Mouse (Mus musculus): Measurements from ENCODE around the gene Ghrl. TPM values are rescaled to one million over a fixed set of nuclear protein-coding genes. Genes with fewer than 3 reads are reported as not detected.

The Ghrl gene
- polyA plus RNA-seq (2012; rRNA removed) (0.11 and 0.18 TPM in 2 replicates), polyA plus RNA-seq (2014; fragmentation: Nextera tagmentation; extraction: Ambion mirVana) (0.29 TPM in 1 of 2 replicates, not detected in the other)

- Histone ChIP-seq H3K9me3 (ENCODE audit: control insufficient read depth, low read length) (no peaks in the 10 kb centered on the region), H3K36me3 (replicated peaks; ENCODE audit: control insufficient read depth, insufficient read depth, low read depth) (peaks cover 22% of the 10 kb centered on the region), H3K27ac (no peak within 1 kb of the TSS), H3K4me3 (ENCODE audit: insufficient read depth in 1 of 2, low read depth in 2 of 2, low read length in 2 of 2) (no peak within 1 kb of the TSS), H3K9ac (replicated peaks) (no peak within 1 kb of the TSS), H3K4me2 (ENCODE audit: low read depth) (no peak within 1 kb of the TSS), H3K27me3 (ENCODE audit: control insufficient read depth, insufficient read depth, low read length) (no peaks in the 10 kb centered on the region), H3K4me1 (replicated peaks; ENCODE audit: control insufficient read depth in 2 of 2, insufficient read depth in 2 of 2, low read length in 1 of 2) (peaks cover 0 to 3% of the 10 kb centered on the region in 2 experiments; a peak in 2 of 4 replicates)
- WGBS (ENCODE audit: insufficient replicate concordance): 75% methylated on average over 3 of the region's 3 CpGs
- no peak for TF ChIP-seq EP300 (IDR thresholded peaks at IDR 0.05; ENCODE audit: low read depth)
- ATAC-seq (ENCODE audit: insufficient read depth): no peak
- no peak for DNase-seq (ENCODE audit: low read depth in 3 of 3, low spot score in 3 of 3)
These were observed at the start of gene Ghrl for GRCm38 (mm10) chr6:113719878-113720277. Gene Ghrl, minus strand, starts transcription at chr6:113719880.

GRCm38 (mm10) chr6:113768804-113769203, 49.1 kb upstream of the Ghrl start:
- Histone ChIP-seq H3K9me3 (ENCODE audit: control insufficient read depth, low read length) (no peaks in the 10 kb centered on the region), H3K4me1 (replicated peaks; ENCODE audit: control insufficient read depth in 2 of 2, insufficient read depth in 2 of 2, low read length in 1 of 2) (no peaks in the 10 kb centered on the region), H3K27me3 (ENCODE audit: control insufficient read depth, insufficient read depth, low read length) (no peaks in the 10 kb centered on the region), H3K27ac (no peak overlapping the region), H3K9ac (replicated peaks) (no peak overlapping the region), H3K36me3 (replicated peaks; ENCODE audit: control insufficient read depth, insufficient read depth, low read depth) (no peaks in the 10 kb centered on the region), H3K4me3 (ENCODE audit: insufficient read depth in 1 of 2, low read depth in 2 of 2, low read length in 2 of 2) (no peak overlapping the region), H3K4me2 (ENCODE audit: low read depth) (no peak overlapping the region)
- whole genome bisulfite sequencing (ENCODE audit: insufficient replicate concordance): 44% methylated on average over 11 of the region's 11 CpGs
- DNase-seq (ENCODE audit: low read depth in 3 of 3, low spot score in 3 of 3) (no peak), ATAC-seq (ENCODE audit: insufficient read depth) (no peak)
- TF ChIP-seq EP300 (IDR thresholded peaks at IDR 0.05; ENCODE audit: low read depth): no peak
- no peak for TF ChIP-seq CTCF (IDR thresholded peaks at IDR 0.05; ENCODE audit: low read depth)

GRCm38 (mm10) chr6:113761644-113762043, 42.0 kb upstream of the Ghrl start:
- Histone ChIP-seq H3K36me3 (replicated peaks; ENCODE audit: control insufficient read depth, insufficient read depth, low read depth) (no peaks in the 10 kb centered on the region), H3K4me3 (ENCODE audit: insufficient read depth in 1 of 2, low read depth in 2 of 2, low read length in 2 of 2) (no peak overlapping the region), H3K9me3 (ENCODE audit: control insufficient read depth, low read length) (no peaks in the 10 kb centered on the region), H3K4me2 (ENCODE audit: low read depth) (no peak overlapping the region), H3K27me3 (ENCODE audit: control insufficient read depth, insufficient read depth, low read length) (no peaks in the 10 kb centered on the region), H3K9ac (replicated peaks) (no peak overlapping the region), H3K27ac (no peak overlapping the region), H3K4me1 (replicated peaks; ENCODE audit: control insufficient read depth in 2 of 2, insufficient read depth in 2 of 2, low read length in 1 of 2) (no peaks in the 10 kb centered on the region)
- TF ChIP-seq CTCF (IDR thresholded peaks at IDR 0.05; ENCODE audit: low read depth) (peak; percentile 94), EP300 (IDR thresholded peaks at IDR 0.05; ENCODE audit: low read depth) (no peak)
- ATAC-seq (ENCODE audit: insufficient read depth) (no peak), DNase-seq (ENCODE audit: low read depth in 3 of 3, low spot score in 3 of 3) (peak; percentile 35 to 42 (median 37))
- 22% methylated on average over 7 of the region's 7 CpGs for WGBS (ENCODE audit: insufficient replicate concordance)

- Histone ChIP-seq H3K4me2 (ENCODE audit: low read depth) (no peak overlapping the region), H3K4me1 (replicated peaks; ENCODE audit: control insufficient read depth in 2 of 2, insufficient read depth in 2 of 2, low read length in 1 of 2) (no peaks in the 10 kb centered on the region), H3K9ac (replicated peaks) (no peak overlapping the region), H3K27ac (no peak overlapping the region), H3K36me3 (replicated peaks; ENCODE audit: control insufficient read depth, insufficient read depth, low read depth) (no peaks in the 10 kb centered on the region), H3K4me3 (ENCODE audit: insufficient read depth in 1 of 2, low read depth in 2 of 2, low read length in 2 of 2) (no peak overlapping the region), H3K27me3 (ENCODE audit: control insufficient read depth, insufficient read depth, low read length) (no peaks in the 10 kb centered on the region; the same call in 1 of the 2 replicates), H3K9me3 (ENCODE audit: control insufficient read depth, low read length) (no peaks in the 10 kb centered on the region)
- ATAC-seq (ENCODE audit: insufficient read depth): no peak
- TF ChIP-seq CTCF (IDR thresholded peaks at IDR 0.05; ENCODE audit: low read depth) (no peak), EP300 (IDR thresholded peaks at IDR 0.05; ENCODE audit: low read depth) (no peak)
- DNase-seq (ENCODE audit: low read depth in 3 of 3, low spot score in 3 of 3): no peak
- WGBS (ENCODE audit: insufficient replicate concordance): 36% methylated on average over 17 of the region's 17 CpGs
These were observed 29.5 kb upstream of the Ghrl start for GRCm38 (mm10) chr6:113749119-113749685.

GRCm38 (mm10) chr6:113748351-113748750, 28.7 kb upstream of the Ghrl start:
- H3K9me3 ChIP-seq (ENCODE audit: control insufficient read depth, low read length): no peaks in the 10 kb centered on the region
- WGBS (ENCODE audit: insufficient replicate concordance): 19% methylated on average over 26 of the region's 26 CpGs
- no peak for TF ChIP-seq EP300 (IDR thresholded peaks at IDR 0.05; ENCODE audit: low read depth)
- TF ChIP-seq CTCF (IDR thresholded peaks at IDR 0.05; ENCODE audit: low read depth): no peak
- no peaks in the 10 kb centered on the region for H3K4me1 ChIP-seq (replicated peaks; ENCODE audit: control insufficient read depth in 2 of 2, insufficient read depth in 2 of 2, low read length in 1 of 2)
- H3K27me3 ChIP-seq (ENCODE audit: control insufficient read depth, insufficient read depth, low read length): no peaks in the 10 kb centered on the region; the same call in 1 of the 2 replicates
- no peak overlapping the region for H3K9ac ChIP-seq (replicated peaks)
- no peak for ATAC-seq (ENCODE audit: insufficient read depth)
- no peak overlapping the region for H3K4me2 ChIP-seq (ENCODE audit: low read depth)
- no peak overlapping the region for H3K4me3 ChIP-seq (ENCODE audit: insufficient read depth in 1 of 2, low read depth in 2 of 2, low read length in 2 of 2)
- no peak for DNase-seq (ENCODE audit: low read depth in 3 of 3, low spot score in 3 of 3)
- no peaks in the 10 kb centered on the region for H3K36me3 ChIP-seq (replicated peaks; ENCODE audit: control insufficient read depth, insufficient read depth, low read depth)
- H3K27ac ChIP-seq: no peak overlapping the region

Measured in liver, embryonic 14.5 days (tissue).